Mouse (Mus musculus) stomach, embryonic 15.5 days (tissue): ENCODE measurements around the gene Ttpal. TPM values are rescaled to one million over a fixed set of nuclear protein-coding genes. Genes with fewer than 3 reads are reported as not detected.

Source experiments
- ATAC-seq: fragments of 200-750 bp; cut with Nextera tagmentation; 2 replicates; pipeline ENCODE4 v1.8.0; 2017; ENCODE audit warnings: low read depth, moderate number of reproducible peaks, moderate TSS enrichment; ENCODE audit not compliant: insufficient read depth, low FRiP score
- H3K27ac ChIP-seq: fragments of 300-500 bp; sonication (generic); 2 replicates; pipeline ENCODE4 v1.5.1; 2015; ENCODE audit warnings: mild to moderate bottlenecking, inconsistent platforms
- H3K27me3 ChIP-seq: fragments of 300-500 bp; sonication (generic); replicated peaks from 2 replicates; pipeline ENCODE4 v1.6.1; 2015; ENCODE audit warnings: inconsistent platforms
- H3K36me3 ChIP-seq: fragments of 300-500 bp; sonication (generic); 2 replicates; pipeline ENCODE4 v1.6.1; 2015; ENCODE audit warnings: inconsistent platforms
- H3K4me1 ChIP-seq: fragments of 300-500 bp; sonication (generic); 2 replicates; pipeline ENCODE4 v1.6.1; 2015; ENCODE audit warnings: inconsistent platforms
- H3K4me2 ChIP-seq: fragments of 300-500 bp; sonication (generic); 2 replicates; pipeline ENCODE4 v1.6.1; 2015; ENCODE audit warnings: mild to moderate bottlenecking, inconsistent platforms
- H3K4me3 ChIP-seq: fragments of 300-500 bp; sonication (generic); replicated peaks from 2 replicates; pipeline ENCODE4 v1.5.1; 2015; ENCODE audit warnings: inconsistent platforms
- H3K9ac ChIP-seq: fragments of 300-500 bp; sonication (generic); 2 replicates; pipeline ENCODE4 v1.6.1; 2015; ENCODE audit warnings: inconsistent platforms
- H3K9me3 ChIP-seq: fragments of 300-500 bp; sonication (generic); 2 replicates; pipeline ENCODE4 v1.6.1; 2016; ENCODE audit warnings: inconsistent platforms
- whole genome bisulfite sequencing: fragments of 180-500 bp; shearing (Covaris S2); methylation state at CpG from one replicate; pipeline ENCODE4 v1.1.7; 2015; 5-methylcytosine and 5-hydroxymethylcytosine counted together
- polyA plus RNA-seq: library from polyadenylated mRNA; unstranded; fragments of >200 nt; fragmentation: Nextera tagmentation; extraction: Ambion mirVana; gene quantifications from 2 replicates; pipeline ENCODE4 v1.2.1, GENCODE M21; 2015

Ttpal gene
- 26.2 and 26.9 TPM in 2 replicates for polyA plus RNA-seq

- Histone ChIP-seq H3K9ac (peak within 1 kb of the TSS; percentile 98), H3K9me3 (no peaks in the 10 kb centered on the region), H3K36me3 (no peaks in the 10 kb centered on the region), H3K27me3 (no peaks in the 10 kb centered on the region), H3K4me3 (peak within 1 kb of the TSS; percentile 84), H3K27ac (peak within 1 kb of the TSS; percentile 89), H3K4me1 (peaks cover 9% of the 10 kb centered on the region; the same call in 1 of the 2 replicates), H3K4me2 (peak within 1 kb of the TSS; percentile 93)
- WGBS: under 1% methylated on average over 57 of the region's 57 CpGs
- ATAC-seq: peak; percentile 89
Observed at GRCm38 (mm10) chr2:163602101-163602971, at the start of gene Ttpal. Gene Ttpal (plus strand): TSS chr2:163602314.

DNA sequence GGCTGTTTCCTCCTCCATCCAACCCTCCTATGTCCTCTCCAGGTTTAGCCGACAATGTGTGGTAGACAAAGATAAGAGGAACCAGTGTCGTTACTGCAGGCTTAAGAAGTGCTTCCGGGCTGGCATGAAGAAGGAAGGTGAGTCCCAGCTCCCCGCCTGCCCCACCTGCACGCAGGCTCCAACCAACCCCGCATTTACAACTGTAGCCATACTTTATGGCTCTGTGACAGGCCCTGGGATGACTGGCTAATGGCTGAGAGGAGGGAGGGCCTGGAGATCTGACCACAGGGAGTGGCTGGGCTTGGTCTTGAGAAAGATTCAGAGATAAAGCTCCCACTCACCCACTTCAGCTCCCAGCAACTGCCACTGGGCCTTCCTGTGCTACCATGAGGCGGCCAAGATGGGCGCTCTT, 49.6 kb upstream of the Ttpal start:
- Histone ChIP-seq H3K4me2 (no peak overlapping the region), H3K27me3 (no peaks in the 10 kb centered on the region), H3K9me3 (no peaks in the 10 kb centered on the region), H3K4me3 (no peak overlapping the region), H3K36me3 (no peaks in the 10 kb centered on the region), H3K4me1 (no peaks in the 10 kb centered on the region), H3K9ac (no peak overlapping the region), H3K27ac (no peak overlapping the region; the same call in none of the 2 replicates)
- 57% methylated on average over 8 of the region's 8 CpGs for WGBS
- peak; percentile 45 for ATAC-seq

- Histone ChIP-seq H3K4me2 (no peak overlapping the region), H3K9ac (no peak overlapping the region), H3K4me1 (no peaks in the 10 kb centered on the region), H3K4me3 (no peak overlapping the region), H3K27me3 (no peaks in the 10 kb centered on the region), H3K27ac (no peak overlapping the region), H3K9me3 (no peaks in the 10 kb centered on the region), H3K36me3 (no peaks in the 10 kb centered on the region)
- no peak for ATAC-seq
- 77% methylated on average over 4 of the region's 4 CpGs for WGBS
Observed at GRCm38 (mm10) chr2:163554425-163554982, 47.6 kb upstream of the Ttpal start.

- no peaks in the 10 kb centered on the region for H3K27me3 ChIP-seq
- no peak overlapping the region for H3K27ac ChIP-seq
- H3K4me3 ChIP-seq: no peak overlapping the region
- no peaks in the 10 kb centered on the region for H3K36me3 ChIP-seq
- ATAC-seq: no peak
- no peak overlapping the region for H3K4me2 ChIP-seq
- H3K4me1 ChIP-seq: no peaks in the 10 kb centered on the region
- H3K9ac ChIP-seq: no peak overlapping the region
- H3K9me3 ChIP-seq: no peaks in the 10 kb centered on the region
- WGBS: 65% methylated on average over 6 of the region's 6 CpGs
Observed at GRCm38 (mm10) chr2:163554996-163555395, 47.1 kb upstream of the Ttpal start.

- no peak for ATAC-seq
- Histone ChIP-seq H3K9ac (no peak overlapping the region), H3K27ac (no peak overlapping the region), H3K4me1 (no peaks in the 10 kb centered on the region), H3K9me3 (no peaks in the 10 kb centered on the region), H3K4me3 (no peak overlapping the region), H3K27me3 (no peaks in the 10 kb centered on the region), H3K36me3 (no peaks in the 10 kb centered on the region), H3K4me2 (no peak overlapping the region)
- WGBS: 59% methylated on average over 13 of the region's 13 CpGs
Observed at GRCm38 (mm10) chr2:163555417-163555816, 46.7 kb upstream of the Ttpal start.

DNA sequence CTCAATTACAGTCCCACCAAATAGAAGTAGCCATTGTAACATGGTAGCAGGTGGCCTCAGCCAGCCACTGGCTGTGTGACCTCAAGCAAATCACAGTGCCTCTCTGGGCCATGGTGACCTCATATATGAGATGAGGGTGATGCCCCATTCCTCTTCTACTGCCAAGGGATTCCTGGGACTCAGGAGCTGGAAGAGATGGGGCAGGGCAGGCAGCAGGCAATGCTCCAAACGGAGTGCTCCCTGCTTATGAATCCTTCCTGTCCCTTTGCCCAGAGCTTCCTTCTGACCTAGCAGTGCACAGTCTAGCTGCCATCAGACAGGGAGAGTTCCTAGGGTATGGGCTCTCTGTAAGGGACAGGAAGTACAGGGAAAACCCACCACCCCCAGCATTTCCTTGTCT, 43.6 kb upstream of the Ttpal start:
- no peak for ATAC-seq
- H3K27ac ChIP-seq: no peak overlapping the region
- H3K9ac ChIP-seq: no peak overlapping the region
- no peaks in the 10 kb centered on the region for H3K36me3 ChIP-seq
- H3K4me1 ChIP-seq: no peaks in the 10 kb centered on the region
- H3K4me3 ChIP-seq: no peak overlapping the region
- H3K4me2 ChIP-seq: no peak overlapping the region
- 69% methylated on average over 1 of the region's 1 CpGs for WGBS
- H3K27me3 ChIP-seq: no peaks in the 10 kb centered on the region
- H3K9me3 ChIP-seq: no peaks in the 10 kb centered on the region

DNA sequence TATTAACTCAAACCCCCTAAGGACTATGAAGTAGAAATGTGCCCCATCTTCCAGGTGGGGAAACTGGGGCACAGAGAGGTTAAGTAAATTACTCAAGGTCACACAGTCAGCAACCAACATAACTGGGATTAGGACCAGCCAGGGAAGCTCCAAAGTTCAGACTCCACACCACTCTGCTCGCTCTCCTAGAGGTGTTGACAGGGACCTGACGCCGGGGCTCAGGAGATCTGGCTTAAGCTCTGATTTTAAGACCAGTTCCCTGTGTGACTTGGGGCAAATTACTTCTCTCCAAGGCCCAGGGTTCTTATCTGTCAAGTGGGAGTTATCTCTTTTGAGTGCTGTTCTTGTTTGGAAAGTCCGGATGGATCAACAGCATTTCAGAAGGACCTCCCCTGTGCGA, 42.9 kb upstream of the Ttpal start:
- H3K36me3 ChIP-seq: no peaks in the 10 kb centered on the region
- H3K9me3 ChIP-seq: no peaks in the 10 kb centered on the region
- WGBS: 66% methylated on average over 5 of the region's 5 CpGs
- no peak overlapping the region for H3K4me3 ChIP-seq
- H3K27ac ChIP-seq: no peak overlapping the region
- no peaks in the 10 kb centered on the region for H3K27me3 ChIP-seq
- ATAC-seq: no peak
- H3K4me1 ChIP-seq: no peaks in the 10 kb centered on the region
- H3K4me2 ChIP-seq: no peak overlapping the region
- no peak overlapping the region for H3K9ac ChIP-seq

- H3K9ac ChIP-seq: no peak overlapping the region
- no peaks in the 10 kb centered on the region for H3K27me3 ChIP-seq
- no peaks in the 10 kb centered on the region for H3K9me3 ChIP-seq
- H3K27ac ChIP-seq: no peak overlapping the region
- no peaks in the 10 kb centered on the region for H3K4me1 ChIP-seq
- H3K4me2 ChIP-seq: no peak overlapping the region
- WGBS: 84% methylated on average over 3 of the region's 3 CpGs
- H3K4me3 ChIP-seq: no peak overlapping the region
- ATAC-seq: no peak
- no peaks in the 10 kb centered on the region for H3K36me3 ChIP-seq
Observed at GRCm38 (mm10) chr2:163560247-163560646, 41.9 kb upstream of the Ttpal start.

GRCm38 (mm10) chr2:163561258-163561948, 40.7 kb upstream of the Ttpal start:
- H3K9ac ChIP-seq: no peak overlapping the region
- no peak for ATAC-seq
- no peaks in the 10 kb centered on the region for H3K9me3 ChIP-seq
- no peak overlapping the region for H3K27ac ChIP-seq
- H3K36me3 ChIP-seq: no peaks in the 10 kb centered on the region
- no peak overlapping the region for H3K4me2 ChIP-seq
- H3K27me3 ChIP-seq: no peaks in the 10 kb centered on the region
- no peak overlapping the region for H3K4me3 ChIP-seq
- WGBS: 67% methylated on average over 13 of the region's 13 CpGs
- H3K4me1 ChIP-seq: no peaks in the 10 kb centered on the region

DNA sequence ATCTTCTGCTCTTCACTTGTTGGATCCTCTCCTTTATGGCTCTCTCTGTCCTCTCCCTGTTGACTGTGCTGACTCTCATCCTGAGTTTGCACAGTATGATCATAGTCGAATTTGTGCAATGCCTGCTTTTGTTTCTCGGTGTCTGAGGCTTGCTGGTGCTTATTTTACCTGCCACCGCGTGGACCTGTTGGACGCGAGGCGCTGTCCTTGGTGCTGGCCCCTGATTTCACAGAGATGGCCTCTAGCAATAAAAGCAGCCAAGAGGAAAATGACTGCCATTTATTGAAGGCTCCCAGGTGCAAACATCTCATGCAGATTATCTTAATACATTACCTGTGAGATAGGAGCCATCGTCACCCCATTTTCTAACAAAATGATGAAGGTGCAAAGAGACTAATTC, 37.5 kb upstream of the Ttpal start:
- no peak for ATAC-seq
- H3K4me3 ChIP-seq: no peak overlapping the region
- H3K9ac ChIP-seq: no peak overlapping the region
- no peaks in the 10 kb centered on the region for H3K9me3 ChIP-seq
- 22% methylated on average over 8 of the region's 8 CpGs for WGBS
- H3K36me3 ChIP-seq: no peaks in the 10 kb centered on the region
- H3K4me1 ChIP-seq: no peaks in the 10 kb centered on the region
- no peak overlapping the region for H3K4me2 ChIP-seq
- H3K27me3 ChIP-seq: no peaks in the 10 kb centered on the region
- no peak overlapping the region for H3K27ac ChIP-seq

DNA sequence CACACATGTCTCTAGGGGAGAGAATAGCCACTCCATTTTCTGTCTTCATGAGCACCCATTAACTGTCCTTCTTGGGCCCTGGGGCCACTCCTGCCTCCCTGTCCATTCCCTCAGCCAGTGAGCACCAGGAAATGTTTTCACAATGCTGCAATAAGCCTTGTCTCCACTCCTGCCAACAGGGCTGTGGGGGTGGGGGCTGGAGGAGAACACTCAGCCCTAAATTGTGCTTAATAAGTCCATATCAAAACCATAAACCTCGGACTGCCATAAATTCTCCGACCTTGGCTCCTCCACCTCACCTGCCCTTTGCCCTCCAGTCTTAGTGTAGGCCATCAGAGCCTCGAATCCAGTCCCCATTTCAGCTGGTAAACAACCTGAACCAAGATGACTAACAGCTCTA, 27.8 kb upstream of the Ttpal start:
- no peak for ATAC-seq
- Histone ChIP-seq H3K4me3 (no peak overlapping the region), H3K9ac (no peak overlapping the region), H3K27me3 (no peaks in the 10 kb centered on the region), H3K36me3 (no peaks in the 10 kb centered on the region), H3K27ac (no peak overlapping the region), H3K4me1 (no peaks in the 10 kb centered on the region), H3K9me3 (no peaks in the 10 kb centered on the region), H3K4me2 (no peak overlapping the region)
- WGBS: 72% methylated on average over 3 of the region's 3 CpGs

DNA sequence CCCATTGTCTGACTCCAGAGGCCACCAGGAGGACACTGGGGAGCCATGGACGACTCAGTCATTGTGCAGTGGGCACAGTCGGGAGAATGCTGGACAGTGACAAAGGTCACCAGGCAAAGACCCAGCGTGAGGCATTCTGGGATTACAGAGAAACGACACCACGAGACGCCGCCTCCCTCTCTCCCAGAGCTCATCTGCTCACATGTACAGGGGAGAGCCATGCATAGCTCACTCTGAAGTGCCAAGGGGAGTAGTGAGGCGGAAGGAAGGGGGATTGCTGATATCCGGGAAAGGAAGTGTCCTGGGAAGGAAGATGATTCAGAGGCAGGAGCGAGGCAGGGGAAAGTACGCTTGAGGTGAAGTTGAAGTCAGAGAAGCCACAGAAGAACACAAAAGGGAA, 26.9 kb upstream of the Ttpal start:
- no peak overlapping the region for H3K4me3 ChIP-seq
- no peak overlapping the region for H3K27ac ChIP-seq
- no peak overlapping the region for H3K9ac ChIP-seq
- no peaks in the 10 kb centered on the region for H3K27me3 ChIP-seq
- no peaks in the 10 kb centered on the region for H3K9me3 ChIP-seq
- 41% methylated on average over 11 of the region's 11 CpGs for WGBS
- H3K4me1 ChIP-seq: no peaks in the 10 kb centered on the region
- no peak; the same call in 1 of the 2 replicates for ATAC-seq
- H3K36me3 ChIP-seq: no peaks in the 10 kb centered on the region
- H3K4me2 ChIP-seq: peak overlapping the region; percentile 30
